In genomic region chr14:55885791-55886271, GRCm38 (mm10) we compare ENCODE assay signal across 8 mouse cellular contexts. TPM values are rescaled to one million over a fixed set of nuclear protein-coding genes. Genes with fewer than 3 reads are reported as not detected.
DNase-seq lines count a peak whose midpoint lies in the region; ATAC-seq lines count a peak whose summit lies in the region.

No protein-coding gene starts in this region.

- peaks cover 23% of the 10 kb centered on the region for H3K36me3 ChIP-seq in intestine, embryonic 16.5 days (ENCODE audit: control insufficient read depth, insufficient read depth, low read length)
- H3K36me3 ChIP-seq in liver, embryonic 15.5 days (replicated peaks) = peaks cover 49% of the 10 kb centered on the region

- no peaks in the 10 kb centered on the region for H3K9me3 ChIP-seq in intestine, embryonic 16.5 days (ENCODE audit: control insufficient read depth, low read length)
- no peaks in the 10 kb centered on the region for H3K9me3 ChIP-seq in liver, embryonic 15.5 days (replicated peaks)

- peak; percentile 66 for ATAC-seq in granulocyte monocyte progenitor cell, adult 5-6 weeks (replicated peaks; ENCODE audit: poor library complexity, severe bottlenecking)
- no peak for ATAC-seq in intestine, embryonic 16.5 days
- no peak for ATAC-seq in liver, embryonic 15.5 days (ENCODE audit: insufficient read depth)

- peak overlapping the region; percentile 77 for H3K4me2 ChIP-seq in intestine, embryonic 16.5 days (ENCODE audit: low read depth, low read length)
- H3K4me2 ChIP-seq in liver, embryonic 15.5 days = peak overlapping the region; percentile 78

- H3K4me1 ChIP-seq in brown adipose tissue, adult 24 weeks (ENCODE audit: control insufficient read depth, insufficient read depth, insufficient read length, low read length) = peaks cover 5% of the 10 kb centered on the region
- peaks cover 32% of the 10 kb centered on the region for H3K4me1 ChIP-seq in intestine, embryonic 16.5 days (ENCODE audit: control insufficient read depth, insufficient read depth, low read length)
- peaks cover 48% of the 10 kb centered on the region for H3K4me1 ChIP-seq in liver, embryonic 15.5 days (replicated peaks)

- WGBS in intestine, embryonic 16.5 days = 5% methylated on average over 16 of the region's 16 CpGs
- 2% methylated on average over 16 of the region's 16 CpGs for WGBS in liver, embryonic 15.5 days (ENCODE audit: insufficient replicate concordance)

- H3K27me3 ChIP-seq in intestine, embryonic 16.5 days (replicated peaks; ENCODE audit: control insufficient read depth, insufficient read depth, low read length) = no peaks in the 10 kb centered on the region
- H3K27me3 ChIP-seq in liver, embryonic 15.5 days = no peaks in the 10 kb centered on the region

- DNase-seq in layer of hippocampus, adult 9-11 months = peak; percentile 59
- no peak for DNase-seq in layer of hippocampus, adult 18-20 months (ENCODE audit: low spot score in 2 of 2)
- peak; percentile 69 for DNase-seq in naive thymus-derived CD4-positive, alpha-beta T cell, adult 2 months (ENCODE audit: low read depth)
- peak; percentile 67 for DNase-seq in thymus, postnatal 14 days

- H3K9ac ChIP-seq in intestine, embryonic 16.5 days (ENCODE audit: low read depth, low read length) = peak overlapping the region; percentile 88
- peak overlapping the region; percentile 95 for H3K9ac ChIP-seq in liver, embryonic 15.5 days

- H3K4me3 ChIP-seq in brown adipose tissue, adult 24 weeks (ENCODE audit: insufficient read depth, low read depth, low read length) = peak overlapping the region; percentile 79
- peak overlapping the region; percentile 85 for H3K4me3 ChIP-seq in intestine, embryonic 16.5 days (ENCODE audit: low read length)
- H3K4me3 ChIP-seq in liver, embryonic 15.5 days (replicated peaks) = peak overlapping the region; percentile 85

- peak overlapping the region; percentile 80 for H3K27ac ChIP-seq in brown adipose tissue, adult 24 weeks (replicated peaks; ENCODE audit: low read depth, low read length)
- peak overlapping the region; percentile 97 for H3K27ac ChIP-seq in intestine, embryonic 16.5 days (ENCODE audit: low read length)
- H3K27ac ChIP-seq in liver, embryonic 15.5 days (replicated peaks) = peak overlapping the region; percentile 93

RNA-seq across cellular contexts. Expression of gene Khnyn, which starts 1.1 kb away (rescaled TPM):
- 10 to 100 TPM; 11.4 to 12.2 TPM for total RNA-seq in layer of hippocampus, adult 18-20 months (2021)
- polyA plus RNA-seq in brown adipose tissue, adult 24 weeks (2012; ENCODE audit: insufficient read depth, insufficient read length, missing spikeins) = 4.2 and 5.5 TPM in 2 replicates
- 8.8 and 12.8 TPM in 2 replicates for total RNA-seq in granulocyte monocyte progenitor cell, adult 5-6 weeks (2014; fragmentation: Nextera tagmentation)
- total RNA-seq in granulocyte monocyte progenitor cell, adult 5-6 weeks (2017) = 12.4 and 14.7 TPM in 2 replicates
- polyA plus RNA-seq in intestine, embryonic 16.5 days (2015; fragmentation: Nextera tagmentation; extraction: Ambion mirVana) = 12.5 and 13.6 TPM in 2 replicates
- 8.6 and 10.1 TPM in 2 replicates for polyA plus RNA-seq in liver, embryonic 15.5 days (2015; fragmentation: Nextera tagmentation; extraction: Ambion mirVana)

RNA-seq across cellular contexts. Expression of gene Cbln3, which starts 1.6 kb away (rescaled TPM):
- total RNA-seq in layer of hippocampus, adult 18-20 months (2021) = under 1 TPM; 0.15 to 0.64 TPM
- polyA plus RNA-seq in brown adipose tissue, adult 24 weeks (2012; ENCODE audit: insufficient read depth, insufficient read length, missing spikeins) = not detected in 2 replicates
- not detected in 2 replicates for total RNA-seq in granulocyte monocyte progenitor cell, adult 5-6 weeks (2014; fragmentation: Nextera tagmentation)
- total RNA-seq in granulocyte monocyte progenitor cell, adult 5-6 weeks (2017) = not detected in 2 replicates
- polyA plus RNA-seq in intestine, embryonic 16.5 days (2015; fragmentation: Nextera tagmentation; extraction: Ambion mirVana) = 0.17 and 0.27 TPM in 2 replicates
- polyA plus RNA-seq in liver, embryonic 15.5 days (2015; fragmentation: Nextera tagmentation; extraction: Ambion mirVana) = 0.20 and 0.31 TPM in 2 replicates

RNA-seq across cellular contexts. Expression of gene Sdr39u1, which starts 14.3 kb away (rescaled TPM):
- total RNA-seq in layer of hippocampus, adult 18-20 months (2021) = 10 to 100 TPM; 71.8 to 74.1 TPM
- polyA plus RNA-seq in brown adipose tissue, adult 24 weeks (2012; ENCODE audit: insufficient read depth, insufficient read length, missing spikeins) = 134 and 149 TPM in 2 replicates
- total RNA-seq in granulocyte monocyte progenitor cell, adult 5-6 weeks (2014; fragmentation: Nextera tagmentation) = 13.8 and 15.3 TPM in 2 replicates
- total RNA-seq in granulocyte monocyte progenitor cell, adult 5-6 weeks (2017) = 6.5 and 13.5 TPM in 2 replicates
- polyA plus RNA-seq in intestine, embryonic 16.5 days (2015; fragmentation: Nextera tagmentation; extraction: Ambion mirVana) = 85.2 and 89.2 TPM in 2 replicates
- 12.8 and 15.5 TPM in 2 replicates for polyA plus RNA-seq in liver, embryonic 15.5 days (2015; fragmentation: Nextera tagmentation; extraction: Ambion mirVana)

RNA-seq across cellular contexts. Expression of gene Nynrin, which starts 32.0 kb away (rescaled TPM):
- total RNA-seq in layer of hippocampus, adult 18-20 months (2021) = 1 to 10 TPM; 7.0 to 8.0 TPM
- polyA plus RNA-seq in brown adipose tissue, adult 24 weeks (2012; ENCODE audit: insufficient read depth, insufficient read length, missing spikeins) = 0.87 and 1.0 TPM in 2 replicates
- 4.1 and 7.6 TPM in 2 replicates for total RNA-seq in granulocyte monocyte progenitor cell, adult 5-6 weeks (2014; fragmentation: Nextera tagmentation)
- total RNA-seq in granulocyte monocyte progenitor cell, adult 5-6 weeks (2017) = 2.4 and 3.3 TPM in 2 replicates
- 12.6 and 13.6 TPM in 2 replicates for polyA plus RNA-seq in intestine, embryonic 16.5 days (2015; fragmentation: Nextera tagmentation; extraction: Ambion mirVana)
- 2.0 and 2.1 TPM in 2 replicates for polyA plus RNA-seq in liver, embryonic 15.5 days (2015; fragmentation: Nextera tagmentation; extraction: Ambion mirVana)

RNA-seq across cellular contexts. Expression of gene Cma1, which starts 58.6 kb away (rescaled TPM):
- total RNA-seq in layer of hippocampus, adult 18-20 months (2021) = not detected
- 6.1 and 8.2 TPM in 2 replicates for polyA plus RNA-seq in brown adipose tissue, adult 24 weeks (2012; ENCODE audit: insufficient read depth, insufficient read length, missing spikeins)
- not detected in 2 replicates for total RNA-seq in granulocyte monocyte progenitor cell, adult 5-6 weeks (2014; fragmentation: Nextera tagmentation)
- total RNA-seq in granulocyte monocyte progenitor cell, adult 5-6 weeks (2017) = 0.15 TPM in 1 of 2 replicates, not detected in the other
- 4.1 and 5.7 TPM in 2 replicates for polyA plus RNA-seq in intestine, embryonic 16.5 days (2015; fragmentation: Nextera tagmentation; extraction: Ambion mirVana)
- polyA plus RNA-seq in liver, embryonic 15.5 days (2015; fragmentation: Nextera tagmentation; extraction: Ambion mirVana) = 0.36 and 0.47 TPM in 2 replicates

Comparison
In these comparisons a context has a peak if more than half of its experiments do, and no peak if none do; other contexts are left out.
1. DNase-seq: peak in layer of hippocampus, adult 9-11 months (single experiment), naive thymus-derived CD4-positive, alpha-beta T cell, adult 2 months (single experiment) and thymus, postnatal 14 days (single experiment); none in layer of hippocampus, adult 18-20 months (0 of 2).
2. Peak in every context shown above with its lines, with median percentiles within 50 percentile points of each other: H3K27ac ChIP-seq and H3K4me3 ChIP-seq.